Mouse (Mus musculus) mouse trophoblast stem cell (cell line): ENCODE results near the gene Polr3b.

Source experiments
- in situ Hi-C, 2 experiments: fragments of 300-500 bp; cut with MseI, MboI; formaldehyde crosslinking; loops; 2 replicates in 1 of 2; 3 replicates in 1 of 2; pipeline ENCODE4 v1.15.1; 2025

The Polr3b gene

GRCm38 (mm10) chr10:84760118-84761111, 138.3 kb downstream of the Polr3b start:
- in situ Hi-C loops: no loop called here

GRCm38 (mm10) chr10:84768766-84769165, 146.7 kb downstream of the Polr3b start:
- in situ Hi-C loops: no loop called here

- in situ Hi-C loops: no loop called here
These were observed 150.5 kb downstream of the Polr3b start for GRCm38 (mm10) chr10:84772380-84773130.

GRCm38 (mm10) chr10:84773889-84774288, 151.8 kb downstream of the Polr3b start:
- in situ Hi-C loops: no loop called here

- in situ Hi-C loops: no loop called here
These were observed 152.5 kb downstream of the Polr3b start for GRCm38 (mm10) chr10:84774573-84774972.
